Mouse (Mus musculus) liver, embryonic 12.5 days (tissue): ENCODE results near the gene Dpp6. TPM values are rescaled to one million over a fixed set of nuclear protein-coding genes. Genes with fewer than 3 reads are reported as not detected.

Experiments
- ATAC-seq: fragments of 200-750 bp; cut with Nextera tagmentation; 2 replicates; pipeline ENCODE4 v1.8.0; 2017; ENCODE audit warnings: moderate number of reproducible peaks, mild to moderate bottlenecking, moderate library complexity
- H3K27ac ChIP-seq: fragments of 300-500 bp; sonication (generic); 2 replicates; pipeline ENCODE4 v1.5.1; 2016; ENCODE audit warnings: mild to moderate bottlenecking
- H3K27me3 ChIP-seq: fragments of 300-500 bp; sonication (generic); replicated peaks from 2 replicates; pipeline ENCODE4 v1.6.1; 2016; ENCODE audit warnings: mild to moderate bottlenecking, moderate library complexity
- H3K36me3 ChIP-seq: fragments of 300-500 bp; sonication (generic); 2 replicates; pipeline ENCODE4 v1.6.1; 2016; ENCODE audit warnings: mild to moderate bottlenecking, moderate library complexity
- H3K4me1 ChIP-seq: fragments of 300-500 bp; sonication (generic); 2 replicates; pipeline ENCODE4 v1.6.1; 2016
- H3K4me2 ChIP-seq: fragments of 300-500 bp; sonication (generic); 2 replicates; pipeline ENCODE4 v1.6.1; 2016; ENCODE audit warnings: mild to moderate bottlenecking, moderate library complexity
- H3K4me3 ChIP-seq: fragments of 300-500 bp; sonication (generic); 2 replicates; pipeline ENCODE4 v1.5.1; 2016; ENCODE audit warnings: mild to moderate bottlenecking, moderate library complexity
- H3K9ac ChIP-seq: fragments of 300-500 bp; sonication (generic); 2 replicates; pipeline ENCODE4 v1.6.1; 2016; ENCODE audit warnings: mild to moderate bottlenecking, moderate library complexity
- H3K9me3 ChIP-seq: fragments of 300-500 bp; sonication (generic); replicated peaks from 2 replicates; pipeline ENCODE4 v1.6.1; 2016; ENCODE audit warnings: mild to moderate bottlenecking, moderate library complexity
- WGBS: fragments of 180-500 bp; shearing (Covaris S2); methylation state at CpG from one replicate; pipeline ENCODE4 v1.1.7; 2016; ENCODE audit not compliant: insufficient replicate concordance; 5-methylcytosine and 5-hydroxymethylcytosine counted together
- polyA plus RNA-seq: library from polyadenylated mRNA; unstranded; fragments of >200 nt; fragmentation: Nextera tagmentation; extraction: Ambion mirVana; gene quantifications from 2 replicates; pipeline ENCODE4 v1.2.1, GENCODE M21; 2016

Dpp6 gene
- polyA plus RNA-seq, 1 experiment from 2014 or later: 0.67 TPM

DNA sequence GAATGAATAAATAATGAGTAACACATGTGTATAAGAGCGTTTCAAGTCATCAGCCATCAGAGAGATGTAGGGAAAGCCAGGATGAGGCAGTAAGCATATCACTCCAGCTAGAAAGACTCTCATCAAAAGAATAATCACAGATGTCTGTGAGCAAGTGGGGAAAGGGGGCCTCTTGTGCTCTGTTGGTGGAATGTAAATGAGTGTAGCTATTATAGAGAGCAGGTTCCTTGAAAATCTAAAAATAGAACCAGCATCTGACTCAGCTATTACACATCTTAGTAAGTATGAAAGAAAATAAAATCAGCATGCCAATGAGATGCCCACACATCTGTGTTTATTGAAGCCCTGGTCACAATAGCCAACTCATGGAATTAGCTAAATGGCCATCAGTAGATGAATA lies 264.3 kb downstream of the Dpp6 start:
- Histone ChIP-seq H3K9me3 (no peaks in the 10 kb centered on the region), H3K36me3 (no peaks in the 10 kb centered on the region), H3K27me3 (no peaks in the 10 kb centered on the region), H3K4me1 (no peaks in the 10 kb centered on the region), H3K4me3 (no peak overlapping the region), H3K9ac (no peak overlapping the region), H3K27ac (no peak overlapping the region), H3K4me2 (no peak overlapping the region)
- no peak for ATAC-seq
- WGBS: 49% methylated on average over 1 of the region's 1 CpGs

DNA sequence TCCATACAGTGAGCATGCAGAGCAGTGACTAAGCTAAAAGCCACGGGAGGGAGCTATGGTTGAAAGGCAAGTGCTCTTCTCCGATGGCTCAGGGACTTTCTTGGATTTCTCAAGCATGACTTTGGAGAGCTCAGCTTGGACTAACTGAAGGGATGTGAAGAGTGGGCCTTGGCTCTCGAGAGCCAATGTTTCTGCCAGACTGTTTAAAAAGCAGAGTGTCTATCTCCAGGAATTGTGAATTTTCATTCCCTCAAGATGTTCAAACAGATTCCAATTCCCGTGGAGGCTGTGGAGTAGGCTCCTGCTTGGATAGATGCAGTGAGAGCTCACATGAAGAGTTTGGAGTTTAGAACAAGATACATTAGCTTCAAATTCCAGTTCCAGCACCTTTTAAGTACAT lies 266.8 kb downstream of the Dpp6 start:
- Histone ChIP-seq H3K27ac (no peak overlapping the region), H3K4me1 (no peaks in the 10 kb centered on the region), H3K27me3 (no peaks in the 10 kb centered on the region), H3K4me3 (no peak overlapping the region), H3K9me3 (no peaks in the 10 kb centered on the region), H3K4me2 (no peak overlapping the region), H3K36me3 (no peaks in the 10 kb centered on the region), H3K9ac (no peak overlapping the region)
- no peak for ATAC-seq
- WGBS: 49% methylated on average over 4 of the region's 4 CpGs

DNA sequence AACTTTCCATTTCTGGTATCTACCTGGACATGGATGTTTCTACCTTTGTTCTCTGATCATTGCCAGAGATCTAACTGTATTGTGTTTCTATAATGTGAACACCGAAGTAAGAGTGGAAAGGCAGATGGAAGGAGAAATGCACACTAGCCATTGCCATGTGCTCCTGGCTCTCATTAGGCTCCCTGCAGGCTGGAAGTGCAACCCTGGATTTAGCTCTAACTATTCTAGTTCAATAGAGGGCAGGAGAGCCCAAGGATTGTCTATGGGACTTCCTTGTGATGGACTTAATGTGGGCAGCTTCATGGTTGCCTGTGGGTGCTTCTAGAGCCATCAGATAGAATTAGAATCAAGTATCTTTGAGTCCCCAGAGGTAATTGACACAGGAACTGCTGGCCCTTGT lies 291.2 kb downstream of the Dpp6 start:
- H3K36me3 ChIP-seq: no peaks in the 10 kb centered on the region
- no peaks in the 10 kb centered on the region for H3K4me1 ChIP-seq
- no peak overlapping the region for H3K27ac ChIP-seq
- H3K4me3 ChIP-seq: no peak overlapping the region
- no peak for ATAC-seq
- no peak overlapping the region for H3K9ac ChIP-seq
- H3K27me3 ChIP-seq: no peaks in the 10 kb centered on the region
- no peaks in the 10 kb centered on the region for H3K9me3 ChIP-seq
- no peak overlapping the region for H3K4me2 ChIP-seq
- WGBS: 66% methylated on average over 1 of the region's 1 CpGs

DNA sequence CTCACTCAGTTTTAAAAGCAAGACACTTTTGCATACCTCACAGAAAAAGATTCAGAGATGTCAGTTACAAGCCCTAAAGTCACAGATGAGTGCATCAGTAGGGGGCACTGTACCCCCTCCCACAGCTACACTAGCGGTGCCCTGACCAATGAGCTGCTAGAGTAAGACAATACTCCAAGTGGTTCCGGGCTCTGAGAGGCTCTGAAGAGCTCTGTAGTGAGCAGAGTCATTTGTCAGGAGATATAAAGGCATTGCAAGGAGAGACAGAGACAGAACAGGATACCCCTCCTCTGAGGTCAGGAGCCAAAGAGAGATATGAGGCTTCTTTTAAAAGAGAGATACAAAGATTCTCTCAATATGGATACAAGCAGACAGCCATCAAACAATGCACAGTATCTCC lies 305.5 kb downstream of the Dpp6 start:
- Histone ChIP-seq H3K4me3 (no peak overlapping the region), H3K9me3 (no peaks in the 10 kb centered on the region), H3K4me1 (no peaks in the 10 kb centered on the region), H3K4me2 (no peak overlapping the region), H3K27ac (no peak overlapping the region), H3K36me3 (no peaks in the 10 kb centered on the region), H3K9ac (no peak overlapping the region), H3K27me3 (no peaks in the 10 kb centered on the region)
- ATAC-seq: no peak
- WGBS: 9% methylated on average over 2 of the region's 2 CpGs

DNA sequence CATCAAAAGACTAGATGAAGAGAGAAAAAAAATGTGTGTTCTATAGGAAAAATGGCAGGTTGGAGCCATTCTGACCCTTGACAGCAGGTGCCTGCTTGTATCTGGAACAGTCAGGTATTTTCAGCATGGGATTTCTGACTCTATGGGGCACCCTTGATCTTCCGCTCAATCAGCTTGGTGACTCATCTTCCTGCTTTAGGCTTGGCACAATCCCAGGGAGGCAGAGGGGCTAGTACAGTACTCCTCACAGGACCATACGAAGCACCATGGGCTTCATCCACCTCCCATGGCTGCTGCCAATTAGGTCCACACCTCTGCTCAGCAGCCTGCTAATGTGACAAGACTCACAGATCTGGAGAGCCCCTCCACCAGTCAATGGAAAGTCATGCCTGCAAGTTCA lies 305.9 kb downstream of the Dpp6 start:
- no peaks in the 10 kb centered on the region for H3K4me1 ChIP-seq
- ATAC-seq: no peak
- no peaks in the 10 kb centered on the region for H3K9me3 ChIP-seq
- H3K27me3 ChIP-seq: no peaks in the 10 kb centered on the region
- H3K36me3 ChIP-seq: no peaks in the 10 kb centered on the region
- H3K27ac ChIP-seq: no peak overlapping the region
- no peak overlapping the region for H3K4me3 ChIP-seq
- no peak overlapping the region for H3K9ac ChIP-seq
- no peak overlapping the region for H3K4me2 ChIP-seq
- WGBS: 63% methylated on average over 2 of the region's 2 CpGs

DNA sequence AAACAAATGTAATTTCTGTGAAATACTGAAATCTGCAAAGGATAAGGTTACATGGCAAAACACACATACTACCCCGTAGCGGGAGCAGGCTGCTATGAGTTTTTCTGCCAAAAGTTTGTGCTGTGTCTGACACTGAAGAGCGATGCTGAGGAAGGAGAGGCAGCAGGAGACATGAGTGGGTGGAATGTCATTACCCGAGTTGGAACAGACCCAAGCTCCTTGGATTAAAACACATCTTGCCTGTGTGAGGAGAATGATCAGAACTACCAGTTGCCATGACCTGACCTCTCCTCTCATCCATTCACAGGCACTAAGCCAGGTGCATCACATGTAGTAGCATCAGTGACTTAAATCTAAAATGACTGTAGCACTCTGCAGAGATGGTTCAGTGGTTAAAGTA lies 309.0 kb downstream of the Dpp6 start:
- Histone ChIP-seq H3K4me1 (no peaks in the 10 kb centered on the region), H3K27ac (no peak overlapping the region), H3K4me3 (no peak overlapping the region), H3K4me2 (no peak overlapping the region), H3K9ac (no peak overlapping the region), H3K9me3 (no peaks in the 10 kb centered on the region), H3K36me3 (no peaks in the 10 kb centered on the region), H3K27me3 (no peaks in the 10 kb centered on the region)
- 58% methylated on average over 4 of the region's 4 CpGs for WGBS
- no peak for ATAC-seq

DNA sequence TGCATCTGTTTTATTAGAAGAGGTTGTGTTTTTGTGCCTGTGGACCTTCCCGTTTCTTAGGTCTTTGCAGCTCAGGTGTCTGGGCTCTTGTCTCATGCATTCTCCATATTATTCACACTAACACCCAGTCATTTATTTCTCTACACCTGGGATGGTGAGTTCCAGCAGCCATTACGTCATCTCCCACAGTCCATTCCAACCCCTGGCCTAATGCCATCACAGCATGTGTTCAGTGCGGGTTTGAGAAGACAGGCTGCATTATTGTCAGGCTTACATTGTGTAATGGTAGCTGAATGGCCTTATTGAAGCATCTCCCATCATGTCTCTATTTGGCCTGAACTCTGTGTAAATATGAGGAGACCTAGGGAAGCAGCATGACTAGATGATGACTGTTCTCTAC lies 316.2 kb downstream of the Dpp6 start:
- Histone ChIP-seq H3K27me3 (no peaks in the 10 kb centered on the region), H3K9me3 (no peaks in the 10 kb centered on the region), H3K27ac (no peak overlapping the region), H3K9ac (no peak overlapping the region), H3K4me3 (no peak overlapping the region), H3K36me3 (no peaks in the 10 kb centered on the region), H3K4me2 (no peak overlapping the region), H3K4me1 (no peaks in the 10 kb centered on the region)
- no peak for ATAC-seq
- WGBS: 49% methylated on average over 3 of the region's 3 CpGs

DNA sequence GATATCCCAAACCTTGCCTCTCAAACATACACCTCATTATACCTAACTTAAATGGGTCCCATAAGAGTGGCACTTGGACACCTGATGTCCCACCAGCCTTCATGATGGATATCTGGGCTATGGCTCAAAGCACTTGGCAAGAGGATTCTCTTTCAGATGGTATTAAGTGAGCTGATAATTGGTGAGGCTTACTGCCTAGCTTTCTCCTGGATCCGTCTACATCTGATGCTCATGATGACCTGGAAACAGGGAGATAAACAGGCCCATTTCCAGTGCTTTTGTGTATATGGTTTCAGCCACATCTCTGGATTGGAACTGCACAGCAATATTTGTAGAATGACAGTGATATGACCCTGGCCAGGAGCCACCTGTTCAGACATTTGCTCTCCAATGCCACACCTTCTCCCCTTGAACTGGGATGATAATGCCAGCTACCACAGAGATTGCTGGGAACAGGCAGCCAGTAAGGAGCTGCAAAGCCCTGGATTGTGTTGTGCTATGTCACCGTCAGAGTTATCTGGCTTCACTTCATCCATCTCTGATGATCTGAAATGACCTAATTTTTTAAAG lies 317.5 kb downstream of the Dpp6 start:
- Histone ChIP-seq H3K27me3 (no peaks in the 10 kb centered on the region), H3K4me2 (no peak overlapping the region), H3K4me3 (no peak overlapping the region), H3K4me1 (no peaks in the 10 kb centered on the region), H3K27ac (no peak overlapping the region), H3K9me3 (no peaks in the 10 kb centered on the region), H3K9ac (no peak overlapping the region), H3K36me3 (no peaks in the 10 kb centered on the region)
- WGBS: 57% methylated on average over 2 of the region's 2 CpGs
- no peak for ATAC-seq

DNA sequence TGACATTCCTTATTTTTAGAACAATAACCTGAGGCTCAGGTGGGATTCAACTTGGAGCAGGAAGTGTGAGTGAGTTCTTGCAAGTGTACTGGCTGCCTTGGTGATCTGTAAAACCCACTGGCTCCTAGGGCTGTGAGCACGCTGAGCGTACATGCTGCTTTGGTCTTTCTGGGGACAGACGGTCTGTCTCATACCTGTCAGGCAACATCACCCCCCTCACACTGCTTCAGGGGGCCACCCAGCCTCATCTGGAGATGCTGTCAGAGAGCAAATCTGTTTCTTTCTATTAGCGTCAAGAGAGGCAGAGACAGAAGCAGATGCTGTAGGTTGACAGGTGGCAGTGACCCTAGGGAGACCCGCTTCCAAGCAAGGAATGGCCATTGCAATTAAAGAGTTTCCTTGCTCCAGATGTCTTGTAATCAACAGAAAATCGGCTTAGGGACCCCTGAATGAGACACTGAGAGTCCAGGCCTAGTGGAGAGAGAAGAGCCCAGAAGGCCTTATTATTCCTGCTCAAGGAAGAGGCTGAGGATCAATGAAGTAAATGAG lies 330.5 kb downstream of the Dpp6 start:
- ATAC-seq: no peak
- no peaks in the 10 kb centered on the region for H3K9me3 ChIP-seq
- H3K9ac ChIP-seq: no peak overlapping the region
- 61% methylated on average over 6 of the region's 6 CpGs for WGBS
- H3K27ac ChIP-seq: no peak overlapping the region
- H3K4me2 ChIP-seq: no peak overlapping the region
- H3K4me1 ChIP-seq: no peaks in the 10 kb centered on the region
- no peak overlapping the region for H3K4me3 ChIP-seq
- no peaks in the 10 kb centered on the region for H3K27me3 ChIP-seq
- H3K36me3 ChIP-seq: no peaks in the 10 kb centered on the region

DNA sequence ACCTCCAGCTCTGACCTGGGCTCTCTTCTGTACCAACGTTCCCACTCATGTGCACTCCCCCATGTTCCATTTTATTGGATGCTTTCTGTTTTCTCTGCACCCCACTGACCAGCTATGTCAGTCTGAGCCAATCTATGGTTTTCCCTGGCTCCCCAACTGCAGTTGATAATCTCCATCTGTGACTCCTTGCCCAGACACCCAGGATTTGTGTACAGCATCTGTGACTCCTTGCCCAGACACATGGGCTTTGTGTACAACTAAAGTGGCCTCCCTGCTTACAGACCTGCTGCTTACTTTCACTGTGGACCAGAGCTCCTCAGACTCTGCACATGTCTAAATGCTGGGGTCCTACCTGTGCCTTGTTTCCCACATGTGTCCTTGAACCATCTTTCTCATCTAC lies 334.0 kb downstream of the Dpp6 start:
- Histone ChIP-seq H3K9ac (no peak overlapping the region), H3K27me3 (no peaks in the 10 kb centered on the region), H3K4me2 (no peak overlapping the region), H3K36me3 (no peaks in the 10 kb centered on the region), H3K4me3 (no peak overlapping the region), H3K9me3 (no peaks in the 10 kb centered on the region), H3K27ac (no peak overlapping the region), H3K4me1 (no peaks in the 10 kb centered on the region)
- ATAC-seq: no peak
- 42% methylated on average over 1 of the region's 1 CpGs for WGBS

DNA sequence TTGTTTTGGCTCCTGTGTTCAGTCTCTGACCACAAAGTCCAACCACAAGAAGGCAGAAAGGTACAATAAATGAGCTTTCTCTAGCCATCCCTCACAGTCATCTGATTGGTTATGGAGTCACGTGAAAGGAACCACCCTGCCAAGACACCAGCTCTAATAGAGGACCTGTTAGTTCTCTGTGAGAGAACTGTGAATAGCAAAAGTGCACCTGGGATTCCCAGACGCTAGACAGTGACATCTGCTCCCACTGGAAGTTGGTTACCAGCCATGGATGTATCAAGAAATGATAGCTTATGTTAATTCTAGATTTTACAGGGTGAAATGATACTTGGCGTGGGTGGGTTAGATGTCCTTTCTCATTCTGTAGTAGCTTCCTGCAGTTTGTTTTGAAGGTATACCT lies 338.7 kb downstream of the Dpp6 start:
- no peak overlapping the region for H3K4me2 ChIP-seq
- 49% methylated on average over 3 of the region's 3 CpGs for WGBS
- H3K4me1 ChIP-seq: no peaks in the 10 kb centered on the region
- no peaks in the 10 kb centered on the region for H3K36me3 ChIP-seq
- no peak for ATAC-seq
- no peak overlapping the region for H3K4me3 ChIP-seq
- no peaks in the 10 kb centered on the region for H3K9me3 ChIP-seq
- H3K27ac ChIP-seq: no peak overlapping the region
- no peak overlapping the region for H3K9ac ChIP-seq
- no peaks in the 10 kb centered on the region for H3K27me3 ChIP-seq

DNA sequence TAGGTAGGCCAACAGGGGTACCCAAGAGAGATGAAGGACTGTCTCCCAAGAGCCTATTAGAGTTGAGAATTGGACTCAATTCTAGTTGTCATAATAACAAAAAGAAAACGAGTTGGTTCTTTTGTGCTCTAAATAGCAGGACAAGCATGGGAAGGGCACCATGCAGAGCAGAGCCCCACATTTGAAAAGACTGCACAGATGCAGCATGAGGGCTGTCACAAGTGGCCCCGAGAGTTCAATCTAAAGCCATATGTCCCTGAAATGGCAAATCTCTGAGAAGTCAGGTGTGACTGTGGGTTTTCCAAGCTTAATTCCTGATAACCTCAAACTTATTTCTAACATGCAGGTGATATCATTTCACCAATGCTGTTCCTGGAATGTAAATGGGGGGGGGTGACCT lies 339.4 kb downstream of the Dpp6 start:
- 56% methylated on average over 2 of the region's 2 CpGs for WGBS
- H3K27me3 ChIP-seq: no peaks in the 10 kb centered on the region
- H3K4me2 ChIP-seq: no peak overlapping the region
- H3K4me1 ChIP-seq: no peaks in the 10 kb centered on the region
- no peak overlapping the region for H3K27ac ChIP-seq
- ATAC-seq: no peak
- no peaks in the 10 kb centered on the region for H3K36me3 ChIP-seq
- no peak overlapping the region for H3K4me3 ChIP-seq
- H3K9me3 ChIP-seq: no peaks in the 10 kb centered on the region
- H3K9ac ChIP-seq: no peak overlapping the region

DNA sequence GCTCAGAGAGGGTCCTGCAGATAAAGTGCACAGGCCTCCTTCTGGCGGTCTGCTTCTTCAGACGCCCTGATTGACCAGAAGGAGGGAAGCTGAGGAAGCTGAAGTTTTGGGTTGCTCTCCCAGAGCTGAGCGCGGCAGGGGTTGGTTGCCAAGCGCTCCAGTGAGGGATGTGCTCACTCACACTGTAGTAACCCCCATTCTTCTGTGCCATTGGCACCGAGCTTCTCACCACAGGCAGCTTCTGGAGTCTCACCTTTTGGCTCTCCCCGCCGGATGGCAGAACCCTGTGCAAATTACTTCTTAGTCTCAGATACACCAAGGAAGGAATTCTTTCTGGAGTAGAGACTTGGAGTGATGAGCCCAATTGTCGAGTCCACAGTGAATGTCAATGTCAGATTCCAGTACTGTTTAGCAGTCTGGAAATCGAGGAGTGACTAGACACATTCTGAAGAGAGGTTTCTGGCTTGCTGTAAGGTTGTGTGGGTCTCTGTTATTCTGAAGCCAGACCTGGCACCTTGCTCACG lies 344.2 kb downstream of the Dpp6 start:
- Histone ChIP-seq H3K27me3 (no peaks in the 10 kb centered on the region), H3K36me3 (no peaks in the 10 kb centered on the region), H3K4me2 (no peak overlapping the region), H3K4me3 (no peak overlapping the region), H3K9me3 (no peaks in the 10 kb centered on the region), H3K27ac (no peak overlapping the region), H3K9ac (no peak overlapping the region), H3K4me1 (no peaks in the 10 kb centered on the region)
- no peak for ATAC-seq
- WGBS: 50% methylated on average over 11 of the region's 11 CpGs
